Mouse (Mus musculus): Measurements from ENCODE around the gene 4930578G10Rik. TPM values are rescaled to one million over a fixed set of nuclear protein-coding genes. Genes with fewer than 3 reads are reported as not detected.
"Not testable (repeated sequence)": the region's sequence is repeated elsewhere in the genome, so short reads cannot be mapped to it uniquely, and the experiment has no call there.

The 4930578G10Rik gene
- polyA plus RNA-seq (2016; fragmentation: Nextera tagmentation; extraction: Ambion mirVana), result 1.8 and 2.4 TPM in 2 replicates

DNA sequence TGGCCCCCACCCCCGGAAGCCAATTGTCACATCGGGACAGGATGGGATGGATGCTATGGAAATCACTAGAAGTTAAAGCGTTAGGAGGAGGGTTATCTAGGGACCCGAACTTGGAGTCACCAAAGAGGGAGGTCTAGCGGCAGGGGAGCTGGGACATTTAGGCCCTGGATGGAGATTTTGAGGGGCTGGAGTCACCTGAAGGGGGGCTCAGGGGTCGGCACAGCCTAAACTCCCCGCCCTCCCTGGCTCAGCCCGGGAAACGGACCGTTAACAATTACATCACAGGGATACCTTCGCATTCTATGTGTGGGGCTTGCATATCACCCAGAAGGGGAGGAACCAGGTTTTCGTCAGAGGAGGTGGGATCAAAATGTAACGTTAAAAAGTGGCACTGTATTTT, at the start of gene 4930578G10Rik:
Gene 4930578G10Rik (plus strand): TSS at position 301 of the 400 bp plus-strand sequence.
- no CpG with 5 or more reads among the region's 13 CpGs for WGBS
- H3K9me3 ChIP-seq; H3K9ac ChIP-seq (replicated peaks); H3K27me3 ChIP-seq; ATAC-seq (ENCODE audit: low FRiP score, low read depth); H3K4me1 ChIP-seq; H3K4me2 ChIP-seq (replicated peaks); H3K4me3 ChIP-seq; H3K27ac ChIP-seq (replicated peaks); H3K36me3 ChIP-seq: not testable (repeated sequence)

DNA sequence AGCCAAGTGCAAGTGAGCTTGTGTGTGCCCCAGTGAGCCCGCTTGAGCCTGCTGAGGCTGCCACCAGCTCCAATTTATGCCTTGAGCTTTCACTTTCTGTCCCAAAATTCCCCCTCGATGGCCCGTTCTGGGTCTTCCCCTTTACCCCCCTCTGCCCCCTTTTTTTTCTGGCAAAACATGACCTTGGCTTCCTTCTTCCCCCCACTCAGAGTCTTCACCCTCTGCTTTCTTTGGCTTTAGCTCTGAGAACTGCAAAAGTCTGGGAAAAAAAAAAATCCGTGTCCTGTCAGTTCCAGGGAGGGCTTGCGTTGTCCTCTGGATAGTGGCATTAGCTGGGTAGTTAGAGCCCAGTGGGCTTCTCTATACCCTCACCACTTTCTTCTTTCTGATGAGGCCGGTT, 21.1 kb downstream of the 4930578G10Rik start, which contains the start of gene Ccl19:
Gene Ccl19 (minus strand): TSS at position 101 of the 400 bp plus-strand sequence.
- not testable (repeated sequence) for H3K9me3 ChIP-seq; H3K4me3 ChIP-seq; H3K4me2 ChIP-seq (replicated peaks); H3K27me3 ChIP-seq; ATAC-seq (ENCODE audit: low FRiP score, low read depth); H3K36me3 ChIP-seq; H3K27ac ChIP-seq (replicated peaks); H3K9ac ChIP-seq (replicated peaks); H3K4me1 ChIP-seq
- no CpG with 5 or more reads among the region's 6 CpGs for WGBS

DNA sequence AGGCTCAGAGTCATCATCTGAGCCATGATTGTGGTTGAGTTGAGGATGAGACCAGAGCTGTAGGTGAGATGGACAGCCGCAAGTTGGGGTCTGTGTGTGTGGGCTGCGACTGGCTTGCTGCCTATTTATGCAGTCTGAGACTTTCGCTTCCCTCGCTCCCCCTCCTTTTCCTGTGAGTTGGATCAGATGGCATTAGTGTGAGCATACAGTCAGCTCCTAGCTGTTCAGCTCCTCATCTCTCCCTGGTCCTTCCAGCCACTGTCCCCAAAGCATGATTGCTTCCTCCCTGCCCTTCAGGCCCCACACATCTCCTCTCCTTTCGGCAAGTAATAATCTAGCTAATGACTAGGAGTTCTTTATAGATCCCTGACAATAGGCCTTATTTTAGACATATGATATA, 38.5 kb downstream of the 4930578G10Rik start, which contains the start of gene Ccl21a:
Gene Ccl21a (minus strand): TSS at position 101 of the 400 bp plus-strand sequence.
- H3K4me3 ChIP-seq; H3K27me3 ChIP-seq; H3K4me1 ChIP-seq; H3K36me3 ChIP-seq; ATAC-seq (ENCODE audit: low FRiP score, low read depth); H3K9me3 ChIP-seq; H3K4me2 ChIP-seq (replicated peaks); H3K27ac ChIP-seq (replicated peaks); H3K9ac ChIP-seq (replicated peaks): not testable (repeated sequence)
- no CpG with 5 or more reads among the region's 5 CpGs for WGBS

DNA sequence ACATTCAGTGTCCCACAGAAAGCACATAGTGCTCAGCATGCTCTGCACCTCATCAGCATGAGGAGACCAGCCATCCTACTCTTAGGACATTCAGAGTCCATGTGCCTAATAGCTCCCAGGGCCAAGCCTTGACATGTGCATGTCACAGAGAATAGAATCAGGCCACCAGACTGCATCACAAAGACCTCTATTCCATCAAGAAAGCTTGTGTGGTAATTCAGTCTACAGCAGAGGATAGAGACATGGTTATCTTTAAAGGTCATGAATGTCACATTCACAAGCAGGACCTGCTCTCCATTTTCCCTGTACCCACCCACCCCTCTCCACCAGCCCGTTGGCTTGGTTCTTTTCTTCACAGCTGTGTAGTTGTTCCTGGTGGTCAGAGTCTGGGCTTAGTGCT, 118.4 kb downstream of the 4930578G10Rik start, which contains the start of gene Fam205a1:
Gene Fam205a1 (minus strand): TSS at position 101 of the 400 bp plus-strand sequence.
- not testable (repeated sequence) for H3K27me3 ChIP-seq; H3K4me3 ChIP-seq; H3K9me3 ChIP-seq; ATAC-seq (ENCODE audit: low FRiP score, low read depth); H3K36me3 ChIP-seq; H3K27ac ChIP-seq (replicated peaks); H3K4me2 ChIP-seq (replicated peaks); H3K4me1 ChIP-seq; H3K9ac ChIP-seq (replicated peaks)
- WGBS, result 100% methylated on average over 1 of the region's 1 CpGs

DNA sequence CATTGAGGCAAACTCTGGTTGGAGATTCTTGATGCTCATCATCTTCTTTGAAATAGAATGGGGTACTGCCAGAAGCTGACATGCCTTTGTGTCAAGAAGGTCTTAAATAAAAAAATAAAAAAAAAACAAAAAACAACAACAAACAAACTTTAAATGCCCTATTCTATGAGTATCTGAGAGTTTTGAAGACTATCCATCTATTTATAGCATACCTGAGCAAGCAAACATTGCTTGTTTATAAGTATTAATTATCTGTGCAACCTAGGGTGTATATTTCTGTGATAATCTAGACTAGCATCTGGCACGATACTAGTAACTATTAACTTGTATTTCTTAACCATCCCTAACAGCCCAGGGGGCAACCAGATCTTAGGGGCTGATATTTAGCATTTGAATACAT, 121.3 kb downstream of the 4930578G10Rik start, which contains the start of gene Gm12394:
Gene Gm12394 (minus strand): TSS at position 101 of the 400 bp plus-strand sequence.
- not testable (repeated sequence) for ATAC-seq (ENCODE audit: low FRiP score, low read depth); H3K27ac ChIP-seq (replicated peaks); H3K4me1 ChIP-seq; H3K4me3 ChIP-seq; H3K36me3 ChIP-seq; H3K4me2 ChIP-seq (replicated peaks); H3K9me3 ChIP-seq; H3K9ac ChIP-seq (replicated peaks); H3K27me3 ChIP-seq
- WGBS, result 85% methylated on average over 1 of the region's 1 CpGs

DNA sequence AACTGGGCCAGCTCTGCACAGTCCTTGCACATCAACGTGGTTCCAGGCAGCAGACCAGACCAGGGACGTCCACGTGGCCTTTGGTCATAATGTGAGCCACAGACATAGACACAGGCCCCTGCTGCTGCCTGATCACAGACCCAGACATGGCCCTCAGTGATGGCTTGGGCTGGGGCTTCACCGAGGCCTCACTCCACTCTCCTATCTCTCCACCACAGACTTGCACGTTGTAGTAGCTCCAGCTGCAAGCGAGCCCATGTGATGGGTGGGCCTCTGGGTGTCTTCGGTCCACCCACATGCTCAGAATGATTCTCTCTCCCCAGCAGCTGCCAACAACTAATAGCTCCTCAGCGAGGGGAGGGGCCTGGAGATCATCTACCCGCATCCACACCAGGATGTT, 125.1 kb downstream of the 4930578G10Rik start:
- not testable (repeated sequence) for H3K4me1 ChIP-seq; H3K9me3 ChIP-seq; H3K4me2 ChIP-seq (replicated peaks); H3K27ac ChIP-seq (replicated peaks); H3K4me3 ChIP-seq; H3K36me3 ChIP-seq; H3K9ac ChIP-seq (replicated peaks); ATAC-seq (ENCODE audit: low FRiP score, low read depth); H3K27me3 ChIP-seq
- 85% methylated on average over 9 of the region's 9 CpGs for WGBS

DNA sequence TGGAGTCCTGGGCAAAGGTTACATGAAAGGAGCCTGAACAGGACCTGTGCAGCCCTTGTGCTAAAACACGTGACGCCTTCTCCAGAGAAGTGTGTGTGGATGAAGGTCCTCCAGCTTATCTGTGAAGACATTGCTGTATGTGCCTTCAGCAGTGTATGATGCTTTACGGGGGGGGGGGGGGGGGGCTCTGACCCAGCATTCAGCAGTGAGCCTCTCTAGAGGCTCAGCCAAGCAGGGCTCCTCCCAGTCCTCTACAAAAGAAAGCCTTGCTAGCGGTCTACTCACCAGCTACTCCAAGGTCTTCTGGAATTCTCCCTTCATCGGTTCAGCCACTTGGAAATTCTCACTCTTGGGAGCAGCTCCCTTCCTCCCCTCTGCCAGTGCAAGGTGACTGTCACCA, 128.1 kb downstream of the 4930578G10Rik start:
- H3K4me2 ChIP-seq (replicated peaks); H3K9ac ChIP-seq (replicated peaks); H3K4me3 ChIP-seq; ATAC-seq (ENCODE audit: low FRiP score, low read depth); H3K4me1 ChIP-seq; H3K27me3 ChIP-seq; H3K27ac ChIP-seq (replicated peaks); H3K9me3 ChIP-seq; H3K36me3 ChIP-seq: not testable (repeated sequence)
- 84% methylated on average over 4 of the region's 5 CpGs for WGBS

DNA sequence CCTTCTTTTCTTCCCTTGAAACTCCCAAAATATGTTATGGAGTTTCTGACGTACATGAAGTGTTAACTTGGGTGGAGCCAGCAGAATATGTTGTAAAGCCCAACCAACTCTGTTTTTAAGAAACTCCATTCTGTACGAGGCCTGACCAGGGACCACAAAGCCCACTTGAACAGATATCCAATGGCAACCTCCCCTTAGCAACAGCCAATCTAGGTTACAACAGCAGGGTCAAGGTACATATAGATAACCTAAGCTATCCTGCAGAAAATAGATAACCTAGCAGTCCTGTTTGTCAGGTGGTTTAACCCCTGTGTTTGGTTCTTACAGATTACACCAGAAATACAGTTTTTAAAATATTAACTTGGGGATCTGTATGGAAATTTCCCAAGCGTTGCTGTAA, 132.0 kb downstream of the 4930578G10Rik start:
- H3K9ac ChIP-seq (replicated peaks), result no peak overlapping the region
- H3K27me3 ChIP-seq, result no peaks in the 10 kb centered on the region
- H3K36me3 ChIP-seq, result no peaks in the 10 kb centered on the region
- H3K4me3 ChIP-seq, result no peak overlapping the region
- WGBS, result 74% methylated on average over 3 of the region's 3 CpGs
- no peak for ATAC-seq (ENCODE audit: low FRiP score, low read depth)
- H3K27ac ChIP-seq (replicated peaks), result no peak overlapping the region
- no peak overlapping the region for H3K4me2 ChIP-seq (replicated peaks)
- H3K4me1 ChIP-seq, result no peaks in the 10 kb centered on the region
- H3K9me3 ChIP-seq, result no peaks in the 10 kb centered on the region

DNA sequence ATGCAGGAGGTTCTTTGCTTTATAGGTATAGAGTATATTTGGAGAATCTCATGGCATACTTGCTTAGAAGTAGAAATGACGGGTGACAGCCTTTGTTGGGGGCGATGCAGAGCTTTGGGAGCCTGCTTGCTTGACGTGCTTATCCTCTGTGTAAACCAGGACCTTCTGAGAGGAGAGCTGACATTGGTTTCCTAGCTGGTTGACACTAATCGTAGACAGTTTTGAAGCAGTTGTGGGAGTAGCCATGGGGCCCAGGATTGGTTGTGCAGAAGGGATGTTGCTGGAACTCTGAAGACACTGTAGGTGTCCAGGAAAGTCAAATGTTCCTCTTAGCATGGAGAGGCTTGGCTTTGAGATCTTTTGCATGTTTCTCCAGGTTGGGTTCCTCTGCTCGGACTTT, 132.8 kb downstream of the 4930578G10Rik start:
- no peak for ATAC-seq (ENCODE audit: low FRiP score, low read depth)
- no peak overlapping the region for H3K4me3 ChIP-seq

DNA sequence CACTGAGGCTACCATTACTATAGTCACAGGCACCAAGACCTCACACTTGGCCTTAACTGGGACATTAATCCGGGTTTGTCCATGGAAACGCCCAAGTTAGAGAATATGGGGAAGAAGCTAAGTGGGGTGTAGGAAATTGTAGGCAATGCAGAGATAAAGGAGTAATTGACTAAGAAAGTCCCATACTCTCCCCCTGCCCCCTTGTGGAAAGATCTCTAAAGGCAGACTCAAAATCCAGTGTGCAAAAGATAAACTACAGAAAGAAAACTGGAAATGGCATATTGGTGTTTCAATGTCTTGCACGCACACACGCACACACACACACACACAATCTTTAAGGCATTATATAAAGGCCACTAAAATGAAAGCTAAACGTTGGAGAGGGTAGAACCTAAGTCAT, 135.4 kb downstream of the 4930578G10Rik start:
- ATAC-seq (ENCODE audit: low FRiP score, low read depth), result no peak
- Histone ChIP-seq H3K4me3 (no peak overlapping the region), H3K36me3 (no peaks in the 10 kb centered on the region), H3K27ac (replicated peaks) (no peak overlapping the region), H3K27me3 (no peaks in the 10 kb centered on the region), H3K9ac (replicated peaks) (no peak overlapping the region), H3K9me3 (no peaks in the 10 kb centered on the region), H3K4me1 (no peaks in the 10 kb centered on the region), H3K4me2 (replicated peaks) (no peak overlapping the region)
- 85% methylated on average over 5 of the region's 5 CpGs for WGBS

More for the DNA sequence above, 132.8 kb downstream of the 4930578G10Rik start:
- Histone ChIP-seq H3K9ac (replicated peaks) (no peak overlapping the region), H3K27me3 (no peaks in the 10 kb centered on the region), H3K36me3 (no peaks in the 10 kb centered on the region), H3K9me3 (no peaks in the 10 kb centered on the region), H3K4me2 (replicated peaks) (no peak overlapping the region), H3K27ac (replicated peaks) (no peak overlapping the region), H3K4me1 (no peaks in the 10 kb centered on the region)
- 85% methylated on average over 5 of the region's 5 CpGs for WGBS

DNA sequence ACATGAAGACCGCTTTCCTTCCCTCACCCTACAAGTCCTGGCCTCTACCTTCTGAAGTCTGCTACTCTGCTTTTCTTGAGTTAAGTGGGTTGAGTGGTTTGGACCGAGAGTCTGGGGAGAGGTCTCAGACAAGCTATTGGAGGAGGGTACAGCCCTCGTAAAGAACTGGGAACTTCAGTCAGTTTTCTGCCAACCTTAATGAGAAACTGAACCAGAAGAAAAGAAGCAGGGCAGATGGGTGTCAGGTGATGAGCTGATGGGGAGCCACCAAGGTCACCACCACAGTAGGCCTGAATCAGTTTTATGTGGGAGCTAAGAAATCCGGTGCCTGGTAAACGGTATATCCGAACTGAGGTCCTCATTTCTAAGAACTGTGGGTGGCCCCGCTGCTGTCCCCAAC, 136.8 kb downstream of the 4930578G10Rik start:
- Histone ChIP-seq H3K36me3 (no peaks in the 10 kb centered on the region), H3K9me3 (no peaks in the 10 kb centered on the region), H3K9ac (replicated peaks) (no peak overlapping the region), H3K4me2 (replicated peaks) (no peak overlapping the region), H3K4me1 (no peaks in the 10 kb centered on the region), H3K27ac (replicated peaks) (no peak overlapping the region), H3K4me3 (no peak overlapping the region), H3K27me3 (0 out of 2 replicates have a peak, but pooled peaks cover 4% of the 10 kb centered on the region)
- ATAC-seq (ENCODE audit: low FRiP score, low read depth), result no peak
- 97% methylated on average over 7 of the region's 7 CpGs for WGBS

DNA sequence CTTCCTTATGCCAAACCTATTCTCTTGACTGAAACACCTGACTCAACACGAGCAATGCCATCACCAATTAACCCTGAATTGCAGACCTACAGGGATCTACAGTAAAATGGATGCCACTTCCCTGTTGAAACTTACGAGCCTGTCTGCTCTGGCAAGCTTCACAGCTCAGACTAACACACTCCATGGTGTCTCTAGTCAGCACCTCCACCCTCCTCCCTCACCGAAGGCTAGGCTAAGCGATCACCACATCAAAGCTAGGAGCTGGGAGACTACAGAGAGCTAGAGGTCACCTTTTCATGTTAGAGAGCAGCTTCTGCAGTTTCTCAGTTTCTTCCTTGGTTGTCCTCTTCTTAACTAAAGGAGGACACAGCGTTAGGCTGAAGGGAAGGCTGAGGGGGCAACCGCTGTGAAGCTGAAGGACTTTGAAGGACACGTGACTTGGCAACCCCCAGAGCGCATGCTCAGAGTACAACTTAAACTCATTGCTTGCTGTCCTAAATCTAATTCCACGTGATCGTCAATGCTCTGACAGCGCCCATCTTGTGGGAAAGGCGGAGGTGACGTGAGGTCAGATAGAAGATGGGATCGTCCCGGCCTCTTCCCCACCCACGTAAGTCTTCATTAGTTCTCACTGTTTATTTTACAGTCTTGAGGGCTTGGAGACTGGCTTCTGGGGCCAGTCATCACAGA, 137.5 kb downstream of the 4930578G10Rik start:
- ATAC-seq (ENCODE audit: low FRiP score, low read depth), result no peak
- H3K9me3 ChIP-seq, result no peaks in the 10 kb centered on the region
- WGBS, result 89% methylated on average over 16 of the region's 16 CpGs
- H3K4me3 ChIP-seq, result no peak overlapping the region
- H3K27me3 ChIP-seq, result 0 out of 2 replicates have a peak, but pooled peaks cover 4% of the 10 kb centered on the region
- no peak overlapping the region for H3K4me2 ChIP-seq (replicated peaks)
- H3K36me3 ChIP-seq, result no peaks in the 10 kb centered on the region
- no peak overlapping the region for H3K9ac ChIP-seq (replicated peaks)
- H3K27ac ChIP-seq (replicated peaks), result no peak overlapping the region
- H3K4me1 ChIP-seq, result no peaks in the 10 kb centered on the region
